Mouse (Mus musculus) kidney, adult 2 months (tissue): ENCODE measurements around the gene 1700088E04Rik. TPM values are rescaled to one million over a fixed set of nuclear protein-coding genes. Genes with fewer than 3 reads are reported as not detected.

ENCODE experiments used
- DNase-seq: peaks from one replicate; pipeline ENCODE4 v3.0.0; 2021
- H3K27ac ChIP-seq: fragments of 200-500 bp; 2 replicates; pipeline ENCODE4 v1.5.1; 2012; ENCODE audit warnings: low read depth, low read length, control low read depth, inconsistent platforms; ENCODE audit not compliant: insufficient read depth
- H3K27me3 ChIP-seq: fragments of 200-500 bp; replicated peaks from 2 replicates; pipeline ENCODE4 v1.6.1; 2012; ENCODE audit warnings: mild to moderate bottlenecking, moderate library complexity, low read length, inconsistent platforms; ENCODE audit not compliant: control insufficient read depth, insufficient read depth
- H3K36me3 ChIP-seq: fragments of 200-500 bp; 2 replicates; pipeline ENCODE4 v1.6.1; 2012; ENCODE audit warnings: mild to moderate bottlenecking, moderate library complexity, low read length, inconsistent platforms; ENCODE audit not compliant: control insufficient read depth, insufficient read depth
- H3K4me1 ChIP-seq: fragments of 200-500 bp; 2 replicates; pipeline ENCODE4 v1.6.1; 2011; ENCODE audit warnings: low read length; ENCODE audit not compliant: control insufficient read depth, insufficient read depth
- H3K4me3 ChIP-seq: fragments of 200-500 bp; 2 replicates; pipeline ENCODE4 v1.5.1; 2011; ENCODE audit warnings: mild to moderate bottlenecking, low read depth, low read length, control low read depth; ENCODE audit not compliant: insufficient read depth
- CTCF ChIP-seq: fragments of 200-500 bp; conservative IDR thresholded peaks from 2 replicates; pipeline ENCODE4 v1.5.1; 2011; ENCODE audit warnings: low read depth, mild to moderate bottlenecking, control low read depth, low read length, moderate library complexity, mixed read lengths; ENCODE audit not compliant: insufficient read depth, insufficient read length
- POLR2A ChIP-seq: fragments of 200-500 bp; IDR thresholded peaks from one replicate; pipeline ENCODE4 v1.6.1; 2011; ENCODE audit warnings: low read depth, low read length, control low read depth
- WGBS: fragments of 180-500 bp; shearing (Covaris S2); methylation state at CpG from one replicate; pipeline ENCODE4 v1.1.7; 2018; 5-methylcytosine and 5-hydroxymethylcytosine counted together
- polyA plus RNA-seq: library from polyadenylated mRNA; depleted of rRNA; stranded (reverse); fragments of >200 nt; gene quantifications from 2 replicates; pipeline ENCODE4 v1.2.3, GENCODE M21; 2012

Gene 1700088E04Rik
- polyA plus RNA-seq, 1 experiment, result 18.8 TPM

DNA sequence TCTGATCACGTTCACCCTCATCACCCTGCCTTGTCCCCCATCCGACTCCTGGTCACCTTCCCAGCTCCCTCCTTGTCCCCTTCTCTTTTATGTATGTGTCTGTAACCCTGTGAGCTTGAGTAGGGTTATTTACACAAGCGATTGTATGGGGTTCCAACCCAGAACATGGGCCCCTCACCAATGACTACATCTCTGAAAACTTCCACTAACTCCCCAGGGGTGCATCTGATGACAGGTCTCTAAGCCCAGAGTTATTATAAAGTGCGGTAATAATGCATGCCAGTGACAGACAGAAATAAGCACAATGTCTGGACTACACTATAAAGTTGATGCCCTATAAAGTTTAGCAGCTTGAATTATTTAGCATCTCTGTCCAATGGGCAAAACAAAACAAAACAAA, 40.7 kb downstream of the 1700088E04Rik start:
- Histone ChIP-seq H3K36me3 (no peaks in the 10 kb centered on the region), H3K4me3 (no peak overlapping the region), H3K27ac (peak overlapping the region; percentile 39), H3K27me3 (no peaks in the 10 kb centered on the region), H3K4me1 (peaks cover 24% of the 10 kb centered on the region)
- no peak for TF ChIP-seq POLR2A
- no peak for TF ChIP-seq CTCF
- 91% methylated on average over 4 of the region's 4 CpGs for WGBS
- no peak for DNase-seq

DNA sequence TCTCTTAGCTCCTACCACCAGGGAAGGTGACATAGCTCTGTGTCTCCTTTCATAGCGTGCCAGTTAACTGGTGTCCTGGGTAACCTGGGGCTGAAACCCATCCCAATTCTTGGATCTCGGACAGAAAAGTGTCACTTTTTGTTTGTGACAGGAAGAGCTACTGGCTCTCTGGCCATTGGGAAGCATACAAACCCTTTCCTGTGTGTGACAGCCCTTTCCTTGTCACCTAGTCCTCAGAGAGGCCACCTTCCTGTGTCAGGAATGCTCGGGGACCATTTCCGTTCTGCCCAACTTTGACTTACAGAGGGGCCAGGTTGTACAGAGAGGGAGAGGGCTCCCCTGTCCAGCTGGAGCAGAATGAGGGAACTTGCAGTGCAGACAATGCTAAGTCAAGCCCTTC, 41.6 kb downstream of the 1700088E04Rik start:
- H3K27ac ChIP-seq, result peak overlapping the region; percentile 39

DNA sequence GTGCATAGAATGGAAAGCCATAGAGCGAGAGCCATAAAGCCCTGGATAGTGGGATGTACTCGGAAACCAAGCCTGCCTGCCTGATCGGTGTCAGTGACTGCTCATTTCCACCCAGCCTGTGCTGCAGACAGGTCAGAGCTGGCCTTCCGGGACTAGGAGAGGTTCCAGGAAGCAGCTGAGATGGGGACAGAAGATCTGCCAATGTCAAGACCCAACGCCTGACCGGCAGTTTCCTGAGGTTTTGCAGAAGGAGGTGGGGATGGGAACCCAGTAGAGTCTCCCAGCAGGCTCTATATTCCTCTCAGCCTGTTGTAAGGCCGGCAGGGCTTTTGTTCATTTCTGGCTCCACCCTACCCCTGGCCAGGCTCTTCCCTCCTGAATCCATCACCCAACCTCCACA, 42.2 kb downstream of the 1700088E04Rik start:
- TF ChIP-seq CTCF, result no peak
- no peak for TF ChIP-seq POLR2A
- Histone ChIP-seq H3K36me3 (no peaks in the 10 kb centered on the region), H3K4me3 (no peak overlapping the region), H3K27me3 (no peaks in the 10 kb centered on the region), H3K4me1 (peaks cover 24% of the 10 kb centered on the region), H3K27ac (peak overlapping the region; percentile 79)
- peak; percentile 88 for DNase-seq
- 54% methylated on average over 7 of the region's 7 CpGs for WGBS

More for the DNA sequence above, 41.6 kb downstream of the 1700088E04Rik start:
- H3K4me1 ChIP-seq, result peaks cover 24% of the 10 kb centered on the region
- 70% methylated on average over 4 of the region's 4 CpGs for WGBS
- H3K4me3 ChIP-seq, result no peak overlapping the region
- no peaks in the 10 kb centered on the region for H3K36me3 ChIP-seq
- peak; percentile 80 for DNase-seq
- H3K27me3 ChIP-seq, result no peaks in the 10 kb centered on the region
- no peak for TF ChIP-seq POLR2A
- TF ChIP-seq CTCF, result no peak

DNA sequence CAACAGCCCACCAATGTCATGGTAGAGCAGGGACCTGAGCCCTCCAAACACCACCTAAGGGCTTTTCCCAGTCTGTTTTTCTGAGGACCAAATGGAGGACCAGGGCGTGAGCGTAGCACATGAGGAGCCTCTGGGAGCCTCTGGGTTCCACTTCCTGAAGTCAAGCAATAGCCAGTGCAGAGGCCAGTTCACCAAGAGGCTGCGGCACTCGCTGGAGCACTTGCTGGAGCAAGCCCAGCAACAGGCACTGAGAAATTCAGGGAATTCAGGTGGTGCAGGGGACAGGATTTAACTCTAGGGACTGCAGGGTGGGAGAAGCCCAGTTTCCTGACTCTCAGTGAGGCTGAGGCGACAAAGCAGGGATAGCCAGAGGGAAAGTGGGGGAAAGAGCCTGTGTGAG, 42.8 kb downstream of the 1700088E04Rik start:
- TF ChIP-seq POLR2A (no peak), CTCF (no peak)
- 46% methylated on average over 5 of the region's 5 CpGs for WGBS
- Histone ChIP-seq H3K27ac (peak overlapping the region; percentile 79), H3K4me3 (no peak overlapping the region), H3K27me3 (no peaks in the 10 kb centered on the region), H3K4me1 (peaks cover 24% of the 10 kb centered on the region), H3K36me3 (no peaks in the 10 kb centered on the region)
- peak; percentile 31 for DNase-seq

DNA sequence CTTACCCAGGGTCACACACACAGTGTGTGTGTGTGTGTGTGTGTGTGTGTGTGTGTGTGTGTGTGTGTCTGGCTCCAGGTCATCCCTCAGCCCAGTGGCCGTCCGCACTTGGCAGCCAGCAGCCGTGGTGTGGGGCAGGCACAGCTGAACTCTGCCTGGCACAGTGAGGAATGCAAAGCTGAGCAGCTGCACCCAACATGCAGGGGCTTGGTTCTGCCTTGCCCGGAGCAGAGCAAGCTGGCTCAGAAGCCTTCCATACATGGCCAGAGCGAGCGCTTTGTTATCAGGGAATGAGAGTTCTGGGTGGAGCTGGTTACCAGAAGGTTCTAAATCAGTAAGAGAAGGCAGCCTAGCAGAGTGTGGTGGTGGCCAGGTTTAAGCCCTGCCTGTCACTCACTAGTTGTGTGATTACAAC, 43.4 kb downstream of the 1700088E04Rik start:
- TF ChIP-seq CTCF (no peak), POLR2A (peak; percentile 18)
- peak; percentile 86 for DNase-seq
- Histone ChIP-seq H3K27me3 (no peaks in the 10 kb centered on the region), H3K4me3 (no peak overlapping the region), H3K27ac (peak overlapping the region; percentile 79), H3K4me1 (peaks cover 24% of the 10 kb centered on the region), H3K36me3 (no peaks in the 10 kb centered on the region)
- WGBS, result 11% methylated on average over 6 of the region's 6 CpGs

DNA sequence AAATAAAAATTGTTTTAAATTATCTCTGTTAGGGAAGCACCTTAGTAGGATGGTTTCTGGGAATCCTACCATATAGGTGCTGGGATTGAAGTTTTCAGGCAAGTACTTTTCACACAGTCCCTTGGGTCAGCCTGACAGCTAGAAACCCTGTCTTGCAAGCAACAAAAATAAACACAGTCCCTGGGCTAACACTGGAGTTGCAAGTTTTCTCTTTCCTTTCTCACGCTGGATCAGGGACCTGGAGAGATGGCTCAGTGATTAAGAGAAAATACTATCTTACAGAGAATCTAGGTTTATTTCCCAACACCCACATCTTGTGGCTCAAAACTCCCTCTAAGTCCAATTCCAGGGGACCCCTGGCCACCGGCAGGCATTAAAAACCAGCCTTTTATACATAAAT, 43.9 kb downstream of the 1700088E04Rik start:
- no peak overlapping the region for H3K4me3 ChIP-seq
- no peaks in the 10 kb centered on the region for H3K36me3 ChIP-seq
- DNase-seq, result peak; percentile 50
- no peak for TF ChIP-seq CTCF
- TF ChIP-seq POLR2A, result no peak
- peak overlapping the region; percentile 79 for H3K27ac ChIP-seq
- no peaks in the 10 kb centered on the region for H3K27me3 ChIP-seq
- whole genome bisulfite sequencing, result 2% methylated on average over 2 of the region's 2 CpGs
- H3K4me1 ChIP-seq, result peaks cover 24% of the 10 kb centered on the region

DNA sequence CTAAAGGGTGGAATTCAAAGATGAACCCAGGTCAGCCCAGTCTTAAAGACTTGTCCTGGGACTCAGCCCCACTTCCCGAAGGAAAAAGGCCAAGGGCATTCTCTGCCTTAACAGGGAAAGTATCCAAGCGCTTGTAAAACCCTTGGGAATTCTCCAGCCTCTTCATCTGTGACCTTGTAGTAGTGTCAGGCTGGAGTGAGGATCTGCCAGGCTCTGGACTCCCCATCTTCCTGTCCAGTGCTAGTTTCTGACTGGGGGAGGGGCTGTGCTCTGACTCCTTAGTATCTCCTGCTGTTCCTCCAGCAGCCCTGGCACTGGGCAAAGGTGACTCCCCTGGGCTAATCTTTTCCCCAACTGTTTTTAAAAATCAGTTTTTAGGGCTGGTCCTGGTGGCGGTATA, 44.5 kb downstream of the 1700088E04Rik start:
- Histone ChIP-seq H3K27ac (peak overlapping the region; percentile 79), H3K4me3 (no peak overlapping the region), H3K4me1 (peaks cover 24% of the 10 kb centered on the region), H3K36me3 (no peaks in the 10 kb centered on the region), H3K27me3 (no peaks in the 10 kb centered on the region)
- peak; percentile 85 for DNase-seq
- no peak for TF ChIP-seq POLR2A
- TF ChIP-seq CTCF, result no peak
- WGBS, result 18% methylated on average over 3 of the region's 3 CpGs
